Mouse (Mus musculus): ENCODE data around the gene Npff. TPM values are rescaled to one million over a fixed set of nuclear protein-coding genes. Genes with fewer than 3 reads are reported as not detected.

The Npff gene
- total and polyA plus RNA-seq, 3 experiments: 0.76 to 2.7 (median 1.1) TPM

GRCm38 (mm10) chr15:102530566-102530965 is 5.8 kb upstream of the Npff start:
- Histone ChIP-seq H3K27ac (ENCODE audit: insufficient read depth, low read depth) (no peak overlapping the region), H3K9ac (ENCODE audit: insufficient read depth, low read depth) (no peak overlapping the region), H3K9me3 (replicated peaks; ENCODE audit: low read length) (no peaks in the 10 kb centered on the region), H3K4me2 (ENCODE audit: insufficient read depth, low read depth, poor library complexity, severe bottlenecking) (no peak overlapping the region), H3K79me2 (replicated peaks; ENCODE audit: control insufficient read depth, extremely low read depth, insufficient read depth, poor library complexity, severe bottlenecking) (no peaks in the 10 kb centered on the region), H3K27me3 (replicated peaks) (no peaks in the 10 kb centered on the region), H3K36me3 (replicated peaks in 1 of 2; ENCODE audit: control insufficient read depth in 1 of 2, insufficient read depth in 1 of 2, low read length in 1 of 2) (peaks cover 33 to 90% of the 10 kb centered on the region in 2 experiments), H3K4me1 (ENCODE audit: control insufficient read depth in 1 of 2, insufficient read depth in 2 of 2) (peaks cover 0 to 8% of the 10 kb centered on the region in 2 experiments; a peak in 1 of 4 replicates), H3K4me3 (replicated peaks in 1 of 3; ENCODE audit: low read depth in 2 of 3, low read length in 2 of 3, poor library complexity in 1 of 3) (no peak overlapping the region)
- dilution Hi-C loops (cut with MboI; ENCODE audit: extremely low pct_ligation_motif_present, extremely low pct_unique_long_range_greater_than_20kb, low sequenced_read_pairs): no loop called here
- no peak for DNase-seq (ENCODE audit: extremely low read depth)
- no peak for TF ChIP-seq MAZ (IDR thresholded peaks at IDR 0.05; ENCODE audit: low read depth, low read length)
- no peak for TF ChIP-seq MXI1 (IDR thresholded peaks at IDR 0.05; ENCODE audit: low read depth, low read length)
- TF ChIP-seq POLR2AphosphoS2 (IDR thresholded peaks at IDR 0.05; ENCODE audit: low read depth, low read length): no peak
- TF ChIP-seq ZC3H11A (IDR thresholded peaks at IDR 0.05; ENCODE audit: low read depth, low read length): no peak
- no peak for TF ChIP-seq USF1 (IDR thresholded peaks at IDR 0.05; ENCODE audit: low read depth, low read length)
- no peak for TF ChIP-seq ETS1 (conservative IDR thresholded peaks at IDR 0.05; ENCODE audit: low read depth, low read length)
- in situ Hi-C loops (cut with MboI; ENCODE audit: low pct_ligation_motif_present, low pct_unique_long_range_greater_than_20kb, low sequenced_read_pairs): no loop called here

- in situ Hi-C loops (cut with MboI; ENCODE audit: low pct_ligation_motif_present, low pct_unique_long_range_greater_than_20kb, low sequenced_read_pairs) (no loop called here), dilution Hi-C loops (cut with MboI; ENCODE audit: extremely low pct_ligation_motif_present, extremely low pct_unique_long_range_greater_than_20kb, low sequenced_read_pairs) (no loop called here)
- DNase-seq (ENCODE audit: extremely low read depth): no peak
- Histone ChIP-seq H3K27ac (ENCODE audit: insufficient read depth, low read depth) (no peak overlapping the region), H3K36me3 (replicated peaks in 1 of 2; ENCODE audit: control insufficient read depth in 1 of 2, insufficient read depth in 1 of 2, low read length in 1 of 2) (peaks cover 34 to 94% of the 10 kb centered on the region in 2 experiments), H3K9me3 (replicated peaks; ENCODE audit: low read length) (no peaks in the 10 kb centered on the region), H3K9ac (ENCODE audit: insufficient read depth, low read depth) (no peak overlapping the region), H3K4me1 (ENCODE audit: control insufficient read depth in 1 of 2, insufficient read depth in 2 of 2) (peaks cover 0 to 12% of the 10 kb centered on the region in 2 experiments; a peak in 2 of 4 replicates), H3K79me2 (replicated peaks; ENCODE audit: control insufficient read depth, extremely low read depth, insufficient read depth, poor library complexity, severe bottlenecking) (no peaks in the 10 kb centered on the region), H3K4me3 (replicated peaks in 1 of 3; ENCODE audit: low read depth in 2 of 3, low read length in 2 of 3, poor library complexity in 1 of 3) (no peak overlapping the region), H3K4me2 (ENCODE audit: insufficient read depth, low read depth, poor library complexity, severe bottlenecking) (no peak overlapping the region), H3K27me3 (replicated peaks) (no peaks in the 10 kb centered on the region)
- TF ChIP-seq JUN (IDR thresholded peaks at IDR 0.05; ENCODE audit: insufficient read depth, low read depth, low read length) (no peak), ZNF384 (IDR thresholded peaks at IDR 0.05; ENCODE audit: low read depth, low read length) (no peak), HCFC1 (IDR thresholded peaks at IDR 0.05; ENCODE audit: low read depth, low read length) (no peak), CHD2 (IDR thresholded peaks at IDR 0.05; ENCODE audit: low read length) (no peak), MAFK (IDR thresholded peaks at IDR 0.05; ENCODE audit: insufficient replicate concordance, low read length) (no peak), UBTF (IDR thresholded peaks at IDR 0.05; ENCODE audit: low read depth, low read length) (no peak), MXI1 (IDR thresholded peaks at IDR 0.05; ENCODE audit: low read depth, low read length) (no peak), CTCF (conservative IDR thresholded peaks at IDR 0.05 in 1 of 2, IDR thresholded peaks at IDR 0.05 in 1 of 2; ENCODE audit: low read depth in 2 of 2, low read length in 2 of 2) (no peak)
These were observed 3.7 kb upstream of the Npff start for GRCm38 (mm10) chr15:102528396-102528795.

- H3K36me3 ChIP-seq (replicated peaks in 1 of 2; ENCODE audit: control insufficient read depth in 1 of 2, insufficient read depth in 1 of 2, low read length in 1 of 2): peaks cover 36 to 90% of the 10 kb centered on the region in 2 experiments
- dilution Hi-C loops (cut with MboI; ENCODE audit: extremely low pct_ligation_motif_present, extremely low pct_unique_long_range_greater_than_20kb, low sequenced_read_pairs): no loop called here
These were observed 3.2 kb upstream of the Npff start for GRCm38 (mm10) chr15:102527936-102528335.

More at GRCm38 (mm10) chr15:102527936-102528335, 3.2 kb upstream of the Npff start:
- no peak for DNase-seq (ENCODE audit: extremely low read depth)
- no peak overlapping the region for H3K9ac ChIP-seq (ENCODE audit: insufficient read depth, low read depth)
- H3K9me3 ChIP-seq (replicated peaks; ENCODE audit: low read length): no peaks in the 10 kb centered on the region
- in situ Hi-C loops (cut with MboI; ENCODE audit: low pct_ligation_motif_present, low pct_unique_long_range_greater_than_20kb, low sequenced_read_pairs): no loop called here
- H3K4me2 ChIP-seq (ENCODE audit: insufficient read depth, low read depth, poor library complexity, severe bottlenecking): no peak overlapping the region
- H3K79me2 ChIP-seq (replicated peaks; ENCODE audit: control insufficient read depth, extremely low read depth, insufficient read depth, poor library complexity, severe bottlenecking): no peaks in the 10 kb centered on the region
- TF ChIP-seq MAFK (IDR thresholded peaks at IDR 0.05; ENCODE audit: insufficient replicate concordance, low read length): no peak
- no peak for TF ChIP-seq TBP (conservative IDR thresholded peaks at IDR 0.05; ENCODE audit: low read depth, low read length)
- TF ChIP-seq MYC (IDR thresholded peaks at IDR 0.05; ENCODE audit: low read depth, low read length): no peak
- peak; percentile 32 to 60; a peak in 3 of 4 replicates for TF ChIP-seq CTCF (conservative IDR thresholded peaks at IDR 0.05 in 1 of 2, IDR thresholded peaks at IDR 0.05 in 1 of 2; ENCODE audit: low read depth in 2 of 2, low read length in 2 of 2)
- peak; percentile 13 for TF ChIP-seq SMC3 (IDR thresholded peaks at IDR 0.05; ENCODE audit: low read depth, low read length)
- TF ChIP-seq RAD21 (IDR thresholded peaks at IDR 0.05; ENCODE audit: low read depth, low read length): peak; percentile 45
- no peak for TF ChIP-seq ZNF384 (IDR thresholded peaks at IDR 0.05; ENCODE audit: low read depth, low read length)
- peaks cover 0 to 12% of the 10 kb centered on the region in 2 experiments; a peak in 2 of 4 replicates for H3K4me1 ChIP-seq (ENCODE audit: control insufficient read depth in 1 of 2, insufficient read depth in 2 of 2)
- no peaks in the 10 kb centered on the region for H3K27me3 ChIP-seq (replicated peaks)
- H3K27ac ChIP-seq (ENCODE audit: insufficient read depth, low read depth): no peak overlapping the region
- H3K4me3 ChIP-seq (replicated peaks in 1 of 3; ENCODE audit: low read depth in 2 of 3, low read length in 2 of 3, poor library complexity in 1 of 3): no peak overlapping the region
